Mouse (Mus musculus) intestine, postnatal 0 days (tissue): Measurements from ENCODE around the gene Rgl1. TPM values are rescaled to one million over a fixed set of nuclear protein-coding genes. Genes with fewer than 3 reads are reported as not detected.
A peak's percentile ranks its signal among the peaks of the same experiment; 100 is the strongest.

ENCODE experiments used
- ATAC-seq: fragments of 200-750 bp; cut with Nextera tagmentation; 2 replicates; pipeline ENCODE4 v1.8.0; 2017; ENCODE audit warnings: mild to moderate bottlenecking, moderate TSS enrichment, moderate library complexity
- H3K27ac ChIP-seq: fragments of 300-500 bp; sonication (generic); 2 replicates; pipeline ENCODE4 v1.5.1; 2014; ENCODE audit warnings: mild to moderate bottlenecking, low read depth, low read length, moderate library complexity
- H3K27me3 ChIP-seq: fragments of 300-500 bp; sonication (generic); replicated peaks from 2 replicates; pipeline ENCODE4 v1.6.1; 2014; ENCODE audit warnings: low read length, mixed read lengths; ENCODE audit not compliant: control insufficient read depth, insufficient read depth
- H3K36me3 ChIP-seq: fragments of 300-500 bp; sonication (generic); 2 replicates; pipeline ENCODE4 v1.6.1; 2014; ENCODE audit warnings: mild to moderate bottlenecking, moderate library complexity; ENCODE audit not compliant: control insufficient read depth, insufficient read depth
- H3K4me1 ChIP-seq: fragments of 300-500 bp; sonication (generic); replicated peaks from 2 replicates; pipeline ENCODE4 v1.6.1; 2014; ENCODE audit warnings: antibody characterized with exemption, low read length, mixed read lengths; ENCODE audit not compliant: control insufficient read depth, insufficient read depth
- H3K4me2 ChIP-seq: fragments of 300-500 bp; sonication (generic); replicated peaks from 2 replicates; pipeline ENCODE4 v1.6.1; 2014; ENCODE audit warnings: low read depth, mild to moderate bottlenecking, moderate library complexity
- H3K4me3 ChIP-seq: fragments of 300-500 bp; sonication (generic); 2 replicates; pipeline ENCODE4 v1.5.1; 2014; ENCODE audit warnings: low read depth, low read length
- H3K9ac ChIP-seq: fragments of 300-500 bp; sonication (generic); 2 replicates; pipeline ENCODE4 v1.6.1; 2014; ENCODE audit warnings: mild to moderate bottlenecking, low read depth, low read length
- H3K9me3 ChIP-seq: fragments of 300-500 bp; sonication (generic); 2 replicates; pipeline ENCODE4 v1.6.1; 2016; ENCODE audit warnings: mixed run types; ENCODE audit not compliant: control insufficient read depth
- CTCF ChIP-seq: sonication (generic); IDR thresholded peaks from 2 replicates; pipeline ENCODE4 v1.5.1; 2016; ENCODE audit warnings: low read depth, mild to moderate bottlenecking, control low read depth, antibody characterized with exemption, moderate library complexity
- WGBS: fragments of 180-500 bp; shearing (Covaris S2); extraction: QIAGEN DNeasy Blood & Tissue Kit; methylation state at CpG from one replicate; pipeline ENCODE4 v1.1.7; 2014; 5-methylcytosine and 5-hydroxymethylcytosine counted together
- polyA plus RNA-seq: library from polyadenylated mRNA; unstranded; fragments of >200 nt; fragmentation: Nextera tagmentation; extraction: Ambion mirVana; gene quantifications from 2 replicates; pipeline ENCODE4 v1.2.1, GENCODE M21; 2015

Rgl1 gene
- polyA plus RNA-seq, 1 experiment from 2014 or later, result 39.4 TPM

DNA sequence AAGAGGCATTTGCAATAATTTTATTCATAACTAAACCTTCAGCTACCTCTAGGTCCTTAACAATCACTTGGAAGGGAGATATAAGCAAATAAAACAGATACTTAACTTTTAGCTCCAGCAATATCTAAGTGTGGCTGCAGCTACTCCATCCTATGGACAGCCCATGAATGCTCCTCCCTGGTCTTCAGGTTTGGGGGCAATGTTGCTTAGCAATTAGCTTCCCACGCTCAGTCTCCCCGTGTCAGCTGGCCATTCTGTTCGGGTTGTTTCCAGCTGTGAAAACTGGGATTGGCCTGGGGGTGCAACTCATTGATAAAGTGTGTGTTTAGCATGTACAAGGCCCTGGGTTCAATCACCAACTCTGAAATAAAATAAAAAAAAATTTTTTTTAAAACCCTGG lies 136.4 kb downstream of the Rgl1 start:
- WGBS, result 88% methylated on average over 3 of the region's 3 CpGs
- ATAC-seq, result no peak
- Histone ChIP-seq H3K27me3 (no peaks in the 10 kb centered on the region), H3K9ac (no peak overlapping the region), H3K36me3 (no peaks in the 10 kb centered on the region), H3K4me1 (0 out of 2 replicates have a peak, but pooled peaks cover 4% of the 10 kb centered on the region), H3K27ac (no peak overlapping the region), H3K4me2 (no peak overlapping the region), H3K4me3 (no peak overlapping the region), H3K9me3 (no peaks in the 10 kb centered on the region)
- no peak for TF ChIP-seq CTCF

GRCm38 (mm10) chr1:152625651-152626050 lies 140.5 kb downstream of the Rgl1 start:
- H3K9ac ChIP-seq, result no peak overlapping the region
- no peak for TF ChIP-seq CTCF
- no peaks in the 10 kb centered on the region for H3K27me3 ChIP-seq
- peak overlapping the region; percentile 71 for H3K4me2 ChIP-seq
- no peak overlapping the region for H3K27ac ChIP-seq
- no peak for ATAC-seq
- H3K36me3 ChIP-seq, result no peaks in the 10 kb centered on the region
- peak overlapping the region; percentile 57; the same call in 1 of the 2 replicates for H3K4me3 ChIP-seq
- peaks cover 19% of the 10 kb centered on the region; the same call in 1 of the 2 replicates for H3K4me1 ChIP-seq
- no peaks in the 10 kb centered on the region for H3K9me3 ChIP-seq

GRCm38 (mm10) chr1:152624644-152625454 lies 141.3 kb downstream of the Rgl1 start:
- Histone ChIP-seq H3K36me3 (no peaks in the 10 kb centered on the region), H3K27me3 (no peaks in the 10 kb centered on the region), H3K4me1 (peaks cover 19% of the 10 kb centered on the region; the same call in 1 of the 2 replicates), H3K27ac (peak overlapping the region; percentile 55), H3K4me2 (peak overlapping the region; percentile 71), H3K9me3 (no peaks in the 10 kb centered on the region), H3K9ac (peak overlapping the region; percentile 65), H3K4me3 (peak overlapping the region; percentile 57)
- ATAC-seq, result peak; percentile 74
- peak; percentile 11; the same call in 1 of the 2 replicates for TF ChIP-seq CTCF
- WGBS, result under 1% methylated on average over 61 of the region's 61 CpGs

GRCm38 (mm10) chr1:152623375-152624270 lies 142.5 kb downstream of the Rgl1 start:
- WGBS, result 25% methylated on average over 12 of the region's 12 CpGs
- Histone ChIP-seq H3K4me1 (peaks cover 19% of the 10 kb centered on the region; the same call in 1 of the 2 replicates), H3K4me2 (peak overlapping the region; percentile 71), H3K9me3 (no peaks in the 10 kb centered on the region), H3K36me3 (no peaks in the 10 kb centered on the region), H3K27ac (peak overlapping the region; percentile 52), H3K9ac (peak overlapping the region; percentile 65), H3K27me3 (no peaks in the 10 kb centered on the region), H3K4me3 (peak overlapping the region; percentile 57)
- ATAC-seq, result no peak
- no peak for TF ChIP-seq CTCF

DNA sequence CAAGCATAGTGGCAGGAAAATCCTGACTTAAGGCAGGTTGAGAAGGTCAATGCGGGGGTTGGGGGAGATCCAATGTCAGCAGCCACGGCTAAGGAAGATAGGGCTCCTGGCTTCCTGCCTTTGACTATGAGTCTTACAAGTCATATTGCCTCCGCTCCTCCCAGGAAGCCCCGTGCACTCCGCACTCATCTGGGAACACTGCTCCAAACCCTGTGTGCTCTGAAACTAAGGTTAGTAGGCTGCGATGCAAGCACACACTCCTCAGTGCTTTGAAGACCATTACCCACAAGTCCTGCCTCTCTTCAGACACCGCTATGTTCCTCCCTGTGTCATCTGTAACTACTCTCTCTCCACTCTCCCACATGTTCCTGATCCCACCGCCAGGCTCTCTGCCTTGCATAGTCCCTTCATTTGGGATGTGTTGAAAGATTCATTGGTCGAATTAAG lies 143.4 kb downstream of the Rgl1 start:
- H3K9ac ChIP-seq, result peak overlapping the region; percentile 41; the same call in 1 of the 2 replicates
- H3K4me2 ChIP-seq, result peak overlapping the region; percentile 71
- 61% methylated on average over 9 of the region's 9 CpGs for whole genome bisulfite sequencing
- ATAC-seq, result no peak
- no peaks in the 10 kb centered on the region for H3K36me3 ChIP-seq
- peak; percentile 21; the same call in 1 of the 2 replicates for TF ChIP-seq CTCF
- peaks cover 19% of the 10 kb centered on the region; the same call in 1 of the 2 replicates for H3K4me1 ChIP-seq
- H3K27ac ChIP-seq, result peak overlapping the region; percentile 22; the same call in 1 of the 2 replicates
- no peaks in the 10 kb centered on the region for H3K9me3 ChIP-seq
- H3K27me3 ChIP-seq, result no peaks in the 10 kb centered on the region
- peak overlapping the region; percentile 57 for H3K4me3 ChIP-seq

- 0 out of 2 replicates have a peak overlapping the region, but pooled peaks have one; percentile 11 for H3K27ac ChIP-seq
- H3K36me3 ChIP-seq, result no peaks in the 10 kb centered on the region
- no peak for TF ChIP-seq CTCF
- no peaks in the 10 kb centered on the region for H3K9me3 ChIP-seq
- no peak for ATAC-seq
- peak overlapping the region; percentile 71 for H3K4me2 ChIP-seq
- WGBS, result 79% methylated on average over 4 of the region's 4 CpGs
- no peaks in the 10 kb centered on the region for H3K27me3 ChIP-seq
- H3K4me3 ChIP-seq, result no peak overlapping the region
- no peak overlapping the region for H3K9ac ChIP-seq
- H3K4me1 ChIP-seq, result peaks cover 23% of the 10 kb centered on the region; the same call in 1 of the 2 replicates
Measured at GRCm38 (mm10) chr1:152621624-152622023, 144.5 kb downstream of the Rgl1 start.
